Mouse (Mus musculus): ENCODE measurements around the gene Sctr.

The Sctr gene

DNA sequence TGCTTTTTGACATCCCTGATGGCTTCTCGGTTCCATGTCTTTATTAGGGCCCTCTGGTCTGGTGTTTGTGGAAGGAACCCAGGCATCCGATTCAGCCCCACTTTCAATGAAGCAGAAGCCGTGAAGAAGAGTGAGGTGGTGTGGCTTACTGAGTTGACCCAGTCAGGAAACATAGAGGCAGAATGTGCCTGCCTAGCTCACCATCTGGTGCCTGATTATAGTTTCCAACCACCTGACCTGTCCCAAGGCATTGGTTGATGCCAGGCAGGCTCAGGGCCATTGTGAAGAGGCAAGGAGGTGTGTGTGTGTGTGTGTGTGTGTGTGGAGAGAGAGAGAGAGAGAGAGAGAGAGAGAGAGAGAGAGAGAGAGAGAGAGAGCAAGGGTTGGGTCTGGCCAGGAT is 23.8 kb downstream of the Sctr start:
- no peak for DNase-seq (ENCODE audit: low spot score)

DNA sequence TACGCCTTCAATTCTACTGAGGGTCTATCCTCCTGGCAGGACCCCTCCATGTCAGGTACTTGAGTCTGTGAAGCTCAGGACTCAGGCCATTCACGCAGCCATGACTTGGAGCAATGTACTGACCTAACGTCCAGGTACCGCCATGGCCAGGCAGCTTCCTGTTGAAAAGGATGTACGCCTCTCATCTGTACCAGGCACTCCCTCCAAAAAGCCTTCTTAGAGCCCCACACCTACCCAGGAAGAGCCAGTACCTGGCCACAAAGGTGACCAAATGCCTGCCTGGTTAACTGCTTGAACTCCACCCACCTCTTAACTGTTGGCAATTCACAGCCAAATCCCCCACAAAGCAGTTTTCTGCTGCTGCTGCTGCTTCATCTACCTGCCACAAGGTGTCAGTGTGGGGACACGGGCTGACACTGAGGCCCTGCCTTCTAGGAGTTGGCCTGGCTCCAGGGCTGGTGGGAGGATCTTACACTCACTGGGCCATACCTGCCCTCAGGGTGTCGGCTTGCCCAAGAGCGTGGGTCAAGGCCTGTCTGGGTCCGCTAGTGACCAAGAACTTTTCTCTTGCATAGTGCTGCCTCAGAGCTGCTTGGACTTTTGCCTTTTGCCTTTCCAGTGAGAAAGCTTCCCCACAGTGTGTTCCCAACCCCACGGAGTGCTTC is 26.2 kb downstream of the Sctr start:
- DNase-seq (ENCODE audit: low spot score), result peak; percentile 47

DNA sequence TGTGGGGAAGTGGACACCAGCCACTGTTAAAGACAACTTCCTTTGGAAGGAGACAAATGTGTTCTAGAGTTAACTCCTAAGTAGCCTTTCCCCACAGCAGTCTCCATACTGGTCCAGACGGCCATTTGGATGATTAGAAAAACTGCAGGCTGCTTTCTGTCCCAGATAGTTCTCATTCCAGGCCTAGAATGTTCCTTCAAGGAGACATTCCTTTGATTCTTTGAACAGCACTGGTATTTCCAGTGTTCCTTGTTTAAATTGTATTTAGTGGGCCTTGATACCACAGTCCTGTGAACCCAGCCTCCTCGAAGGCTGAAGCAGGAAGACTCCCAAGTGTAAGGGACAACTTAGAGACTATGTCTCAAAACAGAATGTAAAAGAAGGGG is 26.8 kb downstream of the Sctr start:
- DNase-seq (ENCODE audit: low spot score), result no peak

DNA sequence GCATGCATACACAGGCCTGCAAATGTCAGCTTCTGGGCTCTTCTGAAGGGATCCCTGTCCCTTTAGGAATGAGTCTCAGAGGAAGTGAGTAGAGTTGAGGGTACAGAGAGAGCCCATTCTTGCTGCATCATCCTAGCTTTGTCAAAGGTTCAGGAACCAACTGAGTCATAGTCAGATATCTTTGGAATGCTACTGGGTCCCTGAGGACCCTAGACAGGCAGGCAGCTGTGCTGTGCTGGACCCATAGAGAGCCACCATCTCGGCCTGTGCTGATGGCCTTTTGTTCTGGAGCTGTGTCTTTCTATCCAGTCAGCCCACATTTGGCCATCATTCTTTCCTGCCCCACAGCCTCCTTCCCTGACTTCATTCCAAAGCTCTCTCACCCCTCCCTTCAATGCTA is 28.1 kb downstream of the Sctr start:
- DNase-seq (ENCODE audit: low spot score), result no peak

DNA sequence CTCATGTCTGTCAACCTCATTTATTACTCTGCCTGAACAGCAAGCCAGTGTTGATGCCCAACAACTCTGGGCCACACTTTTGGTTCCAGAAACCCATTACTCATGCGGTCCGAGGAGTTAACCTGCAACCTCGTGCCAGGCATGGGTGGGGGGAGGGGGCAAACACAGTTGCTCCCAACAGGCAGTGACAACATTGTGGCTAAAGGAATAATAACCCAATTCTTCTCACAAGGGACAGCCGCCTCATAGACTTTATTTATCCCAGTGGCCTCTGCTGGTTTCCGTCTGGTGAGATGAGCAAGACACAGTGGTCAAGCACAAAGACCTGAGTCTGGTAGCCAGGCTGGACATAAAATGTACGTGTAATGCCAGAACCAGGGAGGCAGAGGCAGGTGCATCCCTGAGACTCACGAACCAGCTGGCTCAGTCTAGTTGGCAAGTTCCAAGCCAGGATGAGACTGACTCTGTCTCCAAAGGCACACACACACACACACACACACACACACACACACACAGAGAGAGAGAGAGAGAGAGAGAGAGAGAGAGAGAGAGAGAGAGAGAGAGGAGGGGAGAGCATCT is 28.9 kb downstream of the Sctr start:
- no peak for DNase-seq (ENCODE audit: low spot score)

DNA sequence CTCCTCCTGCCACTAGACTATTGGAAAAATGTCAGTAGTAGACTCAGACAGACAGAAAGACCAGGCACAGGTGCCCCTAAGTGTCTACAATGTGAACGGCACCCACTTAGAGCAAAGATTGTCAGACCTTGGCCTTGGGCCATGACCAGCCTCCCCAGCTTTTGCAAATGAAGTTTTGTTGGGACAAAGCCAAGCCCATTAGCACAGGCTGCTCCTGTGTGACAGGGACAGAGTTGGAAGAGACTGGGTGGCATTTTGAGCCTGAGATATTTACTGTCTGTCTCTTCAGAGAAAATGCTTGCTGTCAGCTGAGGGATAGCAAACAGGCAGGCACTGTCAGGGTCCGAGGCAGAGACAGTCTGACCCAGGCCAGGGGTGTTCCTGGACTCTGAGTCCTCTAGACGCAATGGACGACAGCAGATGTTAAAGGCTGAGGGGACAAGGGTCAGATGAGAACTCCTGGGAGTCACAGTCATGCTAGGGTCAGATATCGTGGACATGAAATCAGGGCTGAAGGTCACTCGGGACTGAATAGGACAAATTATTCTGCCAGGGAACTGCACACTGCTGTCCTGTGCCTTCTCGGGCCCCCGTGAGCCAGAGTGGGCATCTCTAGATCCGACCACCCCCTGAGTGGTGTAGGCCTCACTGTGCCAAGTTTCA is 30.5 kb downstream of the Sctr start:
- no peak for DNase-seq (ENCODE audit: low spot score)

DNA sequence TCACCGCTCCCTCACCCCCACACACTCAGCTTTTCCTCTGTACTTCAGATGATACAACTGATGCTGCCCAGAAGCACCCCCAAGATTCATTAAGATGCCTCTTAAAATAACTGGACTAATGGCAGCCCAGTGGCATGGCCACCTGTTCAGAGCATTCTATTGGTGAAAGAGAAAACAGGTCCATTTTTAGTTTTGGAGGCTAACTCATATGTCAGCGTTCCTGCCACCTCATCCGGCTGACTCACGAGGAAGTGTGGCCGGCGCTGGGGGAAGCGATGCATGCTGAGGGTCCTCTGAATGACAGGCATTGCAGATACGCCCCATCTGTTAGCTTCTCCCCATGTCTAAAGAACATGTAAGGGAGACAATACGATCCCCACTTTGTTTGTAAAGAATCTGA is 31.9 kb downstream of the Sctr start:
- no peak for DNase-seq (ENCODE audit: low spot score)

DNA sequence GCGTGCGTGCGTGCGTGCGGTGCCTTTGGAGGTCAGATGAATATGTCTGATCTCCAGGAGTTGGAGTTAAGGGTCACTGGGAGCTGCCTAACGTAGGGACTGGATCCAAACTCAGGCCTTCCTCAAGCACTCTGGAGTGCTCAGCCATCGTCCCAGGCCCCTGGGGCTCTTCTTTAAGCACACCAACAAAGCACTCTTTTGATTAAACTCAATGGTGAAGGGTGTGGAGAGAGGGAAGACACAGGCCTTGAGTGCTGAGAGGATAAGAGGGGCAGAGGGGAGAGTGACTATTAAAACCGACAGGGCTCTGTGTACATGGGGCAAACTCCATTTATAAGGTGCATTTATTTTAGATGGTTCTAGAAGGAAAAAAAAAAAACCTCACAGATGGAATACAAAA is 35.7 kb downstream of the Sctr start:
- no peak for DNase-seq (ENCODE audit: low spot score)

DNA sequence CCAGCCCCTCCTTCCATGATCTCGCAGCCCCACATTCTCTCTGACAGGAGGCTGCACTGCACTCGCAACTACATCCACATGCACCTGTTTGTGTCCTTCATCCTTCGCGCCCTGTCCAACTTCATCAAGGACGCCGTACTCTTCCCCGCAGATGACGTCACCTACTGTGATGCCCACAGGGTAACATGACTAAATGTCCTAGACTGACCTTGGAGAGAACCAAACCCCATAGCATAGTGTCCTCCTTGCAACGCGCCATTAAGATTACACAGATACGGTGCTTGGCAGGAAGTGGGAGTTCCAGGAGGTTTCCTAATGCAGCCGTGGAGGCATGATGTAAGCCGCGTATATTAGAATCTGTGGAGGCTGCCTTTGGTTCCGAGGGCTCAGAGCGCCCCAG is 37.9 kb downstream of the Sctr start:
- DNase-seq (ENCODE audit: low spot score), result no peak

DNA sequence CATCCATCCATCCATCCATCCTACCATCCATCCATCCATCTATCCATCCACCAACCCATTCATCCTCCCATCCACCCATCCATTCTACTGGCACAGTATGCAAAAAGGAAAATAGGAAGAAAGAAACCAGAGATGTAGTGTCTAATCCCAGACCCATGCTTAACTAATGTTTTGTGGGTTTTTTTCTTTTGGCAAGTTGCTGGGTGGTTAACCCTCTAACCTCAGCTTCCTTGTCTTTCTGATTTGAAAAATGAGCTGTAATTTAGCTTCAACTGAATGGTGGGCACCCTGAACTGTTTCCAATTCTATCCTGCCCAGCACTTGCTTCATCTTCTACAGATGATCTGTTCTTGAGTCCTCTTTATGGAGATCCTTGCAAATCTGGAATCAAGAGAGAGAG is 40.6 kb downstream of the Sctr start:
- DNase-seq (ENCODE audit: low spot score), result no peak

DNA sequence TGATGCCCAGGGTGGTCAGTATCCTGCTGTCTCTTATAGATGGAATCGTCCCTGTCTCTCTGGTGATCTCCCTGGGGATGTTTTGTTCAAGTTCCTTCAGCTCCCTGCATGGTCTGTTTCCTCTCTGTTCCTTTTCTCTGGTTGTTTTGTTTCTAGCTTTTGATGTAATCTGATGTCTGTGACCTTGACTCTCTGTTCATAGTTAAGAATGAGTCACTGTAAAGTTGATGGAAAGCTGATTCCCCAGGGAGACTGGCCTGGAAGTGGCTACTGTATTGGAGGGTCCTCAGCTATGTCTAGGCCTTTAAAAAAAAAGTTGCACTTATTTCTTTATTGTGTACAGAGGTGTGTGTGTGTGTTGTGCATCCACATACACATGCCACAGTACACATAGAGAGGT is 44.4 kb downstream of the Sctr start:
- no peak for DNase-seq (ENCODE audit: low spot score)

DNA sequence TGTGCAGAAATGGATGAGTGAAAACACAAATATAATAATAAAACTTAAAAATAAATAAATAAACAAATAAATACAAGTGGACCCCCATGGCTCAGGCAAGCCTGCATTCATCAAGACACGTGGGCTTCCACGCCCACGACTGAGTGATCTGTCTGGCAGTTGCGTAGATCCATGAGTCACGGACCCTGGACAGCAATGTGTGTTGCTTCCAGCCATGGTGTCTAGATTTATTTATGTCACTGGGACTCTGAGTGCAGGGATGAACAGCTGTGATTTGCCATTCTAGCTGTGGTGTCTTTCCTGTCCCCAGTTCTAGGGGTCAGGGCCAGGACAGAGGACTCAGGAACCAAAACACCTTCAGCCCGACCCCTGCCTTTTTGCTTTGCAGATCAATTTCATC is 48.3 kb downstream of the Sctr start:
- no peak for DNase-seq (ENCODE audit: low spot score)

DNA sequence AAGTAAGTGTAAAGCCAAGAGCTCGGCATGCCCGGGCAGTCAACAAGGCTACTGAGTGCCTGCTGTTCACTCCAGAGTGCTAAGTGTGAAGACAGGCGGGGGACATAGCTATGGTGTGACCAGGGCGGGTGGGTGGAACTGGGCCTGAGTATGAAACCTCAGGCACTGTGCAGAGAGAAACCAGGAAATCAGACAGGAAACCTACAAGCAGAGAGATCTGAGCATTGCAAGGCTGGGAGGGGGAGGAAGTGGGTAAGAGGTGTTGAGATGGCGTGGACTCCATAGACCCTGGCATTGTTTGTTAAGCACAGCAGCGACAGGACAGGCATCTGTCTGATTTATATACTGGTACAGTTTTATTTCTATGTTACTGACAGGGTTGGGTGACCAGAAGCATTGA is 48.8 kb downstream of the Sctr start:
- DNase-seq (ENCODE audit: low spot score), result no peak

DNA sequence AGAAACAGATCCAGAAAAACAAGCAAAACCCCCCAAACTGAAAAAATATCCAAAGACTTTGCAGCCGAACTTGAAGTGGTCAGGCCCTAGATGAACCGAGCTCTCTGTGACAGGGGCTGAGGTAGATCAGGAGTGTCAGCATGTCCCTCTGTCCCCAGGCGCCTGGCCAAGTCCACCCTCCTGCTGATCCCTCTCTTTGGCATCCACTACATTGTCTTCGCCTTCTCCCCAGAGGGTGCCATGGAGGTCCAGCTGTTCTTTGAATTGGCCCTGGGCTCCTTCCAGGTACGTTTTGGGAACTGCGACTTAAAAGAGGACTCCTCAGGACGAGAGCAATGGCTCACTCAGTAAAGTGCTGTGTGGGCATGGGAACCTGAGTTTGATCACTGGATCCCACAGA is 49.5 kb downstream of the Sctr start:
- DNase-seq (ENCODE audit: low spot score), result no peak

DNA sequence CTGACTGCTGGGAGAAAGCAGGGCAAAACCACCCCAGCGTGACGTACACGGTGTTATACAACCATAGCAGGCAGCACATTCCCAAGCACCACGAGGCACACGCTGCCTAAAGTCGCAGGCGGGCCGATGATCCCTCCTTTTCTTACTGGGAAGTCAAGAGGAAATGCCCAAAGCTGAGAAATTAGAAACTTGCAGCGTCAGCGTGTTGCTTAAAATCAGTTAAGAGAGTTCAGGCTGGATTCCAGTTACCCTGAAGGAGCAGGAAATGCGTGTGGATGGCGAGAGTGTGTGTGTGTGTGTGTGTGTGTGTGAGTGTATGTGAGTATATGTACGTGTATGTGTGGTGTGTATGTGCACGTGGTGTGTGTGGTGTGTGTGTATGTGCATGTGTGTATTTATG is 50.4 kb downstream of the Sctr start:
- no peak for DNase-seq (ENCODE audit: low spot score)

DNA sequence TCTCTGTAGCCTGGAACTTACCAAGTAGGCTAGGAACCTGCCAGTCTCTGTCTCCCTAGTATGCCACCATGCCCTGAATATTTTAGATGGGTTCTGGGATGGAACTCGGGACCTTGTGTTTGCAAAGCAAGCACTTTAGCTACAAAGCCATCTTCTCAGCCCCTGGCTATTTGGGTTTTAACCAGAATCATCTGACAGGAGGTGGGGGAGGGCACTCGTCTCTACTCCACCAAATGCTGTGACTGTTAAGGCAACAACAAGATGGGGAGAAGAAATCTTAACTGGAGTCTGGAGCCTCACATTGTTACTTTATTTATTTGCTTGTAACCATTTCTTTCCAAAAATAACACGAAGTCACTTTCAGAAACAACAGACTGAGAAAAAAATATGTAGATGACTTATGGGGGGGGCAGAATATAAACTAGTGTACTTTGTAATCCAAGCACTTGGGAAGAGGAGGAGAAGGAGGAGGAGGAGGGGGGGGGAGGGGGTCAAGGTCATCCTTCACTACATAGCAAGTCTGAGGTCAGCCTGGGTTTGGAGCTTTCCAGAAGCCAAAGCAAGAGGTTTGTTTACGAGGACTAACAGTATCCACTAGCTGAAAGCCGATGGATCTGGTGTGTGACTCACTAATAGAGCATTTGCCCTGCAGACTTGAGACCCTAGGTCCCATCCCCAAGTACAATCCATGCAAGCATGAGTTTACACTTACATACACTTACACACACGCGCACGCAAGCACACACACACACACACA is 51.2 kb downstream of the Sctr start:
- no peak for DNase-seq (ENCODE audit: low spot score)

DNA sequence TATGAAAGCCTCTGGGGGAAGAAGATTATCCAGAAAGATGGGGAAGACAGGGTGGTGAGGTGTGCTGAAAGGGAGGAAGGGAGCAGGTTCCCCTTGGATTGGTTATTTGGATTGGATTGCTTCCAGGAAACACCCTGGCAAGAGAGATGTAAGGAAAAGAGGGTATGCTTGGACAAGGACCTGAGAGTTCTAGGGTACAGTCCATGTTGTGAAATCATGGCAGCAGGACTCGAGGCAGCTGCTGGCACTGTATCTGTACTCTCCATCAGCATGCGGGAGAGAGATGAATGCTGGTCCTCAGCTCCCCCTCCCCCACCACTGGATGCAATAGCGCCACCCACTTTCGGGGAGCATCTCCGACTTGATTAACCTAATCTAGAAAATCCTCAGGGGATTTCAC is 54.0 kb downstream of the Sctr start:
- DNase-seq (ENCODE audit: low spot score), result no peak

DNA sequence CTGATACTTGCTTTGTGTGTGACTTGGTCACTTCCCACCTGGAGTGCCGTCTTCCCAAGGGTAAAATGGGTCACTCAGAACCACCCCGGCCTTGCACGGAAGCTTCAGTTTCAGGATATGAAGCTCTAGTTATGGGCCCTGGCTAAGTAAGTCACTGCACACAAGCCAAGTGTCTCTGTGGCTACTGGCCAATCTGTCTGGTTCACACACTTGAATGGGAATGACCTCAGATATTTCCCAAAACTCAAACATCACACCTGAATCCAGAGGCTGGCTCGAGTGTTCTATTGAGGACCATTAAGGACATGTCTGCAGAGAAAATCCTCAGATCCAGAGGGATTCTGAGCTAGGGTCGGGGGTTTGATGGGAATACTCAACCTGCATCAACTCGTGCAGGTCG is 55.5 kb downstream of the Sctr start:
- DNase-seq (ENCODE audit: low spot score), result no peak

DNA sequence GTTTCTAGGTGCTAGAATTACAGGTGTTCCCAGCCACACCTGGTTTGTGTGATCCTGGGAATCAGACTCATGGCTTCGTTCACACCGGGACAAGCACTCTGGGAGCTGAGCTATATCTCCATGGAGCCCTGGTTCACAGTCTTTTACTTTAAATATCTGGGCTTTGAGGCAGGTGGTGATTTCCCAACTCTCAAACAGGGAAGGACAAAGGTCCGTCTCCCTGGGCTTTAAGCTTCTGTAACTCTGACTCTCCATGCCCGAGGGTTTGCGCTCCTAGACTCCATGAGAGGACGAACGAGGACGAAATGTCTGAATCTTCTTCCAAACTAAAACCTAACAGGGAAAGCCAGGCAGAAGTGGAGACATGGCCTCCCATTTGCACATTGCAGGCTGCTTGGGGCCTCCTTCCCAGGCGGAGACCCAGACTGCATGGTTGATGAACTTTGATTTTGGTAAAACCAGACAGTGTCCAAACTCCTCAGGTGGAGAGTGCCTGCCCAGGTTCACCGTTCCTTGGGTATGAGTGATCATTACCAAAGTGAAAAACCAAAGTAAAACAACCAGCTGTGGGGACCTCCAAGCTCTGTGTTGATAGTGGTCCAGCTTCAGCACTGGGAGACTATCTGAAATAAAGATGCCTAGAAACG is 57.5 kb downstream of the Sctr start:
- DNase-seq (ENCODE audit: low spot score), result no peak

DNA sequence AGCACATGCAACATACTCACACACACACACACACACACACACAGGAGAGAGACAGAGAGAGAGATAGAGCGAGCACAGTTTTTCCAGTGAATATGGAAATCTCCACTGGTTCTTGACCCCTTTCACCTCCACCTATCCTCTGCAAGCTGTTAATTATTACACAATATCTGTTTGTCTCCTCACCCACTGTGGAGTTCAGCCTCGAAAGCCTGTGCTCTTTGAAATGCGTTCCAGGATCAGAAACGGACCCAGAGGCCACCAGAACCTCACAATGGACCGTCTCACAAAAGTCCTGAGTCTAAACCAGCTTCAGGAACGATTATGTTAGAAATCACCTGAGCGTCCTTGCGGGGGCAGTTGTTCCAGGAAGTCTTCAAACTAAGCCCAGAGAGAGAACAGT is 59.5 kb downstream of the Sctr start:
- DNase-seq (ENCODE audit: low spot score), result no peak

DNA sequence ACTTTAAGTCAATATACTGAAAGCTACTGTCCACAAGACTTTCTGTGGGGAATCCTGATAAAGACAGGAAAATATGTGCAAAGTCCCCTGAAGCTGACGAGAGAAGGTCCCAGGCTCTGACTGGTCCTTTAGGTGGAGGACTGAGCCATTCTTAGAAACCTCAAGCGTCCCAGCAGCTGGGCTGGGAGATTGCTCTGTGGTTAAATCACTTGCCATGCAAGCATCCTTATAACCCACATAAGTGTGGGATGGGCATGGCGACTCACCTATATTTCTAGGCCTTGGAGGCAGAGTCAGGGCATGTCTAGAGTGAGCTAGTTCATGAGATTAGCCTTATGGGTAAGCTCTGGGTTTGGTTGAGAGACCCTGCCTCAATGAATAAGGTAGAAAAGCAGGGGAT is 59.9 kb downstream of the Sctr start:
- DNase-seq (ENCODE audit: low spot score), result no peak

DNA sequence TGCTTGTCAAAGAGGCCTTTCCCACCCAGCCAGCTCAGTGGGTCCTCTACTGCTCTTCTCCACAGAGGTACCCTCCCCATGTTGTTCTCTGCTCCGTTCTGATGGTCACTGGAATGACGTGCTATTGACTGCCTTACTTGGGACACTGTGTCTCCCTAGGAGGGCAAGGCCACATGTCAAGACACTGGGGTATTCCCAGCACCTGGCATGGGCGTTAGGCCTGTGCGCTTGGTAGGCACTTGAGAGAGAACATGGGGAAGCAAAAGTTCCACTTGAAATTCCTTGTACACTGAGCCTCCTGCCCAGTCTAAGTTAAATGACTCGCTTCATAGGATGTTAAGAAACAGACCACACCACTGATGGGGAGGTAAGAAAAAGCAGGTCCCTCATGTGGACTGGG is 62.4 kb downstream of the Sctr start:
- DNase-seq (ENCODE audit: low spot score), result no peak

DNA sequence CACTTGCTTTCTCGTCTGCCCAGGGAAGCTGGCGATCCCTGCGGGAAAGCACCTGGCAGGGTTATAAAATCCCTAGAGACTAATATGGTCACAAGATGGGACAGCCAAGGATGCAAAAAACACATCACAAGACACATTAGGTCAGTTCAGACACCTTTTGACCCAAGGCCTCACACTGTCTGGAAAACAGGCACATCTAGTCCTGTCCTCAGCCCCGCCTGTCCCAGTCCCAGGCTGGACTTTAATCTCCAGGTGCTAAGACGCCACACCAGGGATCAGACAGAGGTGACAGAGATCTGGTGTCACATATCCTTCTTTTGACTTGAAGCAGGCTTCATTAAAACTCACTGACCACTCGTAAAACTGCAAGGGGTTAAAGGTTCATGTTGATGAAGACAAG is 63.5 kb downstream of the Sctr start:
- DNase-seq (ENCODE audit: low spot score), result no peak
